Mouse (Mus musculus) urinary bladder, adult 18-20 months (tissue): ENCODE data around the gene Fbp1.
"Not testable (repeated sequence)": the region's sequence is repeated elsewhere in the genome, so short reads cannot be mapped to it uniquely, and the experiment has no call there.

Experiments
- DNase-seq, 2 experiments: peaks; one replicate each; pipeline ENCODE4 v3.0.0; 2022; ENCODE audit warnings: low spot score in 2 of 2, mixed read lengths in 2 of 2

The Fbp1 gene

GRCm38 (mm10) chr13:62884536-62884935, 3.5 kb downstream of the Fbp1 start:
- DNase-seq, result no peak

- no peak for DNase-seq
Observed at GRCm38 (mm10) chr13:62883925-62884324, 4.2 kb downstream of the Fbp1 start.

- no peak for DNase-seq
Observed at GRCm38 (mm10) chr13:62883436-62883835, 4.6 kb downstream of the Fbp1 start.

GRCm38 (mm10) chr13:62882856-62883255, 5.2 kb downstream of the Fbp1 start:
- no peak for DNase-seq

GRCm38 (mm10) chr13:62881336-62881735, 6.7 kb downstream of the Fbp1 start:
- no peak for DNase-seq

GRCm38 (mm10) chr13:62879831-62880615, 8.1 kb downstream of the Fbp1 start:
- peak in 1 of 2 experiments; percentile 15 for DNase-seq

- DNase-seq, result no peak
Observed at GRCm38 (mm10) chr13:62879411-62879810, 8.7 kb downstream of the Fbp1 start.

GRCm38 (mm10) chr13:62877247-62877646, 10.8 kb downstream of the Fbp1 start:
- DNase-seq, result peak; percentile 20 to 36

GRCm38 (mm10) chr13:62876111-62876510, 12.0 kb downstream of the Fbp1 start:
- no peak for DNase-seq

GRCm38 (mm10) chr13:62872252-62872651, 15.8 kb downstream of the Fbp1 start:
- peak in 1 of 2 experiments; percentile 71 for DNase-seq

GRCm38 (mm10) chr13:62870605-62871004, 17.5 kb downstream of the Fbp1 start:
- DNase-seq, result no peak

- DNase-seq, result no peak
Observed at GRCm38 (mm10) chr13:62866817-62867216, 21.3 kb downstream of the Fbp1 start.

GRCm38 (mm10) chr13:62865651-62866315, 22.3 kb downstream of the Fbp1 start:
- DNase-seq, result no peak

- DNase-seq, result no peak
Observed at GRCm38 (mm10) chr13:62863771-62864170, 24.3 kb downstream of the Fbp1 start.

GRCm38 (mm10) chr13:62862875-62863274, 25.2 kb downstream of the Fbp1 start:
- DNase-seq, result no peak

GRCm38 (mm10) chr13:62860068-62860467, 28.0 kb downstream of the Fbp1 start:
- DNase-seq, result no peak

GRCm38 (mm10) chr13:62859251-62859650, 28.8 kb downstream of the Fbp1 start:
- not testable (repeated sequence) for DNase-seq

- DNase-seq, result peak; percentile 26 to 47
Observed at GRCm38 (mm10) chr13:62857941-62858915, 29.9 kb downstream of the Fbp1 start, which contains the start of gene Fbp2. Gene Fbp2 (minus strand): TSS chr13:62858422.

GRCm38 (mm10) chr13:62856850-62857249, 31.2 kb downstream of the Fbp1 start:
- DNase-seq, result no peak

- DNase-seq, result peak; percentile 63 to 69
Observed at GRCm38 (mm10) chr13:62856305-62856675, 31.8 kb downstream of the Fbp1 start.

GRCm38 (mm10) chr13:62855396-62856304, 32.4 kb downstream of the Fbp1 start:
- DNase-seq, result no peak
